Mouse (Mus musculus) erythroblast, embryonic 14.5 days (primary cell): Measurements from ENCODE around the gene Cdh11.

Source experiments
- GATA1 ChIP-seq: IDR thresholded peaks from 2 replicates; pipeline ENCODE4 v1.6.1; 2012; ENCODE audit warnings: low read length, inconsistent platforms, mixed read lengths
- TAL1 ChIP-seq: IDR thresholded peaks from 3 replicates; pipeline ENCODE4 v1.6.1; 2012; ENCODE audit warnings: low read length, inconsistent platforms, mixed read lengths

DNA sequence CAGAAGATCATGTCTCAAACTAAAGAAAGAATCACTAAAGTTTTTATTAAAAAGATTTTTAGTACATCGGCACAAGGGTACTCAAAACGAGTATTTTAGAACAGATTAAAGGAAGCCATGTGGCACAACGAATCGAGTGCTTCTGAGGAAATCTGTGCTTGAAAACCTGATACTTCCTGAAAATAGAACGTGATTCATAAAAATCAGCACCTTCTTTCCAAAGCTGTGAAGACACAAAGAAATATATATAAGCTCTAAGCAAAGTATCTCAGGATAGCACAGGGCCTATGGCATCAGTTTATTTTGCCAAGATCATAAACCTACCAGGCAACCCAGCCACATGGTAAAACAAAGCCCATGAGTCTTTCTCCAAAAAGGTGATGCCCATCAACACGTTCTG lies 191.5 kb downstream of the Cdh11 start:
- TF ChIP-seq GATA1 (no peak), TAL1 (no peak)
